Mouse (Mus musculus) liver, postnatal 0 days (tissue): Measurements from ENCODE around the gene Kpna2. TPM values are rescaled to one million over a fixed set of nuclear protein-coding genes. Genes with fewer than 3 reads are reported as not detected.
"Not testable (repeated sequence)": the region's sequence is repeated elsewhere in the genome, so short reads cannot be mapped to it uniquely, and the experiment has no call there.

Experiments
- ATAC-seq: fragments of 200-750 bp; cut with Nextera tagmentation; 2 replicates; pipeline ENCODE4 v1.8.0; 2017; ENCODE audit warnings: mild to moderate bottlenecking, moderate library complexity
- DNase-seq: peaks from one replicate; pipeline ENCODE4 v3.0.0-alpha.2; 2016
- H3K27ac ChIP-seq: fragments of 300-500 bp; sonication (generic); 2 replicates; pipeline ENCODE4 v1.5.1; 2014; ENCODE audit warnings: antibody characterized with exemption, moderate library complexity, mild to moderate bottlenecking, low read depth
- H3K27me3 ChIP-seq: fragments of 300-500 bp; sonication (generic); 2 replicates; pipeline ENCODE4 v1.6.1; 2014; ENCODE audit warnings: low read length, control low read depth, mixed read lengths; ENCODE audit not compliant: insufficient read depth
- H3K36me3 ChIP-seq: fragments of 300-500 bp; sonication (generic); replicated peaks from 2 replicates; pipeline ENCODE4 v1.6.1; 2014; ENCODE audit warnings: mild to moderate bottlenecking, control low read depth, low read length, moderate library complexity, mixed read lengths; ENCODE audit not compliant: insufficient read depth
- H3K4me1 ChIP-seq: fragments of 300-500 bp; sonication (generic); 2 replicates; pipeline ENCODE4 v1.6.1; 2014; ENCODE audit warnings: antibody characterized with exemption, mild to moderate bottlenecking, control low read depth; ENCODE audit not compliant: insufficient read depth
- H3K4me2 ChIP-seq: fragments of 300-500 bp; sonication (generic); 2 replicates; pipeline ENCODE4 v1.6.1; 2014; ENCODE audit warnings: low read depth, mild to moderate bottlenecking, low read length, moderate library complexity, mixed read lengths
- H3K4me3 ChIP-seq: fragments of 300-500 bp; sonication (generic); 2 replicates; pipeline ENCODE4 v1.5.1; 2014; ENCODE audit warnings: low read depth, low read length
- H3K9ac ChIP-seq: fragments of 300-500 bp; sonication (generic); replicated peaks from 2 replicates; pipeline ENCODE4 v1.6.1; 2014; ENCODE audit warnings: mild to moderate bottlenecking, moderate library complexity
- H3K9me3 ChIP-seq: fragments of 300-500 bp; sonication (generic); 2 replicates; pipeline ENCODE4 v1.6.1; 2016; ENCODE audit warnings: mild to moderate bottlenecking, control low read depth, low read length, mixed read lengths
- CTCF ChIP-seq: sonication (generic); IDR thresholded peaks from 2 replicates; pipeline ENCODE4 v1.5.1; 2016; ENCODE audit warnings: antibody characterized with exemption, low read depth
- EP300 ChIP-seq: IDR thresholded peaks from 2 replicates; pipeline ENCODE4 v1.6.1; 2016; ENCODE audit warnings: antibody characterized with exemption, low read depth, mild to moderate bottlenecking
- WGBS: fragments of 180-500 bp; shearing (Covaris S2); extraction: QIAGEN DNeasy Blood & Tissue Kit; methylation state at CpG from one replicate; pipeline ENCODE4 v1.1.7; 2014; ENCODE audit not compliant: insufficient replicate concordance; 5-methylcytosine and 5-hydroxymethylcytosine counted together
- polyA plus RNA-seq: library from polyadenylated mRNA; unstranded; fragments of >200 nt; fragmentation: Nextera tagmentation; extraction: Ambion mirVana; gene quantifications from 2 replicates; pipeline ENCODE4 v1.2.1, GENCODE M21; 2015

The Kpna2 gene
- polyA plus RNA-seq, 1 experiment from 2014 or later: 128 TPM

GRCm38 (mm10) chr11:106994246-106995085, 4.9 kb downstream of the Kpna2 start:
- Histone ChIP-seq H3K9me3 (no peaks in the 10 kb centered on the region), H3K4me2 (peak overlapping the region; percentile 20; the same call in 1 of the 2 replicates), H3K4me1 (peaks cover 19% of the 10 kb centered on the region), H3K4me3 (no peak overlapping the region), H3K36me3 (peaks cover 68% of the 10 kb centered on the region), H3K27ac (peak overlapping the region; percentile 34), H3K27me3 (no peaks in the 10 kb centered on the region), H3K9ac (no peak overlapping the region)
- no peak for DNase-seq
- ATAC-seq: peak; percentile 26
- WGBS: 29% methylated on average over 3 of the region's 3 CpGs
- TF ChIP-seq CTCF: no peak
- TF ChIP-seq EP300: peak; percentile 50; the same call in 1 of the 2 replicates

- Histone ChIP-seq H3K9me3 (no peaks in the 10 kb centered on the region), H3K36me3 (peaks cover 53% of the 10 kb centered on the region), H3K4me1 (no peaks in the 10 kb centered on the region), H3K27me3 (no peaks in the 10 kb centered on the region), H3K27ac (no peak overlapping the region), H3K9ac (no peak overlapping the region), H3K4me3 (no peak overlapping the region), H3K4me2 (no peak overlapping the region)
- ATAC-seq (no peak), DNase-seq (no peak)
- WGBS: 80% methylated on average over 2 of the region's 2 CpGs
- TF ChIP-seq EP300 (no peak), CTCF (no peak)
Measured at GRCm38 (mm10) chr11:106987384-106987783, 12.0 kb downstream of the Kpna2 start.

- not testable (repeated sequence) for H3K4me2 ChIP-seq, H3K27me3 ChIP-seq, H3K9ac ChIP-seq, H3K9me3 ChIP-seq, H3K27ac ChIP-seq, H3K4me3 ChIP-seq, ATAC-seq, DNase-seq, H3K4me1 ChIP-seq
- peaks cover 44% of the 10 kb centered on the region for H3K36me3 ChIP-seq
- WGBS: 80% methylated on average over 8 of the region's 9 CpGs
Measured at GRCm38 (mm10) chr11:106985979-106986604, 13.2 kb downstream of the Kpna2 start.

- Histone ChIP-seq H3K4me1 (0 out of 2 replicates have a peak, but pooled peaks cover 2% of the 10 kb centered on the region), H3K9ac (no peak overlapping the region), H3K27ac (0 out of 2 replicates have a peak overlapping the region, but pooled peaks have one; percentile 8), H3K9me3 (no peaks in the 10 kb centered on the region), H3K27me3 (no peaks in the 10 kb centered on the region), H3K4me3 (no peak overlapping the region), H3K4me2 (no peak overlapping the region), H3K36me3 (peaks cover 12% of the 10 kb centered on the region)
- no peak for TF ChIP-seq EP300
- no peak for TF ChIP-seq CTCF
- DNase-seq (no peak), ATAC-seq (no peak)
- WGBS: 21% methylated on average over 5 of the region's 5 CpGs
Measured at GRCm38 (mm10) chr11:106982351-106982750, 17.0 kb downstream of the Kpna2 start.

GRCm38 (mm10) chr11:106981787-106982186, 17.6 kb downstream of the Kpna2 start:
- no peak for DNase-seq
- no peak overlapping the region for H3K4me2 ChIP-seq
- H3K27ac ChIP-seq: 0 out of 2 replicates have a peak overlapping the region, but pooled peaks have one; percentile 8
- peaks cover 6% of the 10 kb centered on the region; the same call in 1 of the 2 replicates for H3K36me3 ChIP-seq
- WGBS: 65% methylated on average over 1 of the region's 1 CpGs
- H3K9ac ChIP-seq: no peak overlapping the region
- no peak for TF ChIP-seq EP300
- no peak for TF ChIP-seq CTCF
- 0 out of 2 replicates have a peak, but pooled peaks cover 4% of the 10 kb centered on the region for H3K4me1 ChIP-seq
- no peaks in the 10 kb centered on the region for H3K27me3 ChIP-seq
- ATAC-seq: no peak
- no peak overlapping the region for H3K4me3 ChIP-seq
- no peaks in the 10 kb centered on the region for H3K9me3 ChIP-seq

GRCm38 (mm10) chr11:106980455-106980854, 18.9 kb downstream of the Kpna2 start:
- ATAC-seq (no peak), DNase-seq (peak; percentile 54)
- Histone ChIP-seq H3K27me3 (no peaks in the 10 kb centered on the region), H3K9me3 (no peaks in the 10 kb centered on the region), H3K4me3 (no peak overlapping the region), H3K27ac (no peak overlapping the region), H3K4me2 (no peak overlapping the region), H3K4me1 (peaks cover 4% of the 10 kb centered on the region; the same call in 1 of the 2 replicates), H3K36me3 (no peaks in the 10 kb centered on the region), H3K9ac (no peak overlapping the region)
- WGBS: 26% methylated on average over 7 of the region's 7 CpGs
- TF ChIP-seq EP300: no peak
- peak; percentile 90 for TF ChIP-seq CTCF
